Mouse (Mus musculus) hindbrain, embryonic 12.5 days (tissue): ENCODE measurements around the gene C130032M10Rik. TPM values are rescaled to one million over a fixed set of nuclear protein-coding genes. Genes with fewer than 3 reads are reported as not detected.
A peak's percentile ranks its signal among the peaks of the same experiment; 100 is the strongest.

Experiments
- ATAC-seq: fragments of 200-750 bp; cut with Nextera tagmentation; 2 replicates; pipeline ENCODE4 v1.8.0; 2017; ENCODE audit warnings: moderate TSS enrichment; ENCODE audit not compliant: low FRiP score
- H3K27ac ChIP-seq: fragments of 300-500 bp; sonication (generic); 2 replicates; pipeline ENCODE4 v1.5.1; 2016; ENCODE audit warnings: mild to moderate bottlenecking
- H3K27me3 ChIP-seq: fragments of 300-500 bp; sonication (generic); 2 replicates; pipeline ENCODE4 v1.6.1; 2016; ENCODE audit warnings: mild to moderate bottlenecking
- H3K36me3 ChIP-seq: fragments of 300-500 bp; sonication (generic); 2 replicates; pipeline ENCODE4 v1.6.1; 2016; ENCODE audit warnings: mild to moderate bottlenecking
- H3K4me1 ChIP-seq: fragments of 300-500 bp; sonication (generic); 2 replicates; pipeline ENCODE4 v1.6.1; 2016
- H3K4me2 ChIP-seq: fragments of 300-500 bp; sonication (generic); replicated peaks from 2 replicates; pipeline ENCODE4 v1.6.1; 2016; ENCODE audit warnings: mild to moderate bottlenecking
- H3K4me3 ChIP-seq: fragments of 300-500 bp; sonication (generic); 2 replicates; pipeline ENCODE4 v1.5.1; 2016; ENCODE audit warnings: mild to moderate bottlenecking
- H3K9ac ChIP-seq: fragments of 300-500 bp; sonication (generic); 2 replicates; pipeline ENCODE4 v1.6.1; 2016; ENCODE audit warnings: mild to moderate bottlenecking, moderate library complexity
- H3K9me3 ChIP-seq: fragments of 300-500 bp; sonication (generic); replicated peaks from 2 replicates; pipeline ENCODE4 v1.6.1; 2016; ENCODE audit warnings: mild to moderate bottlenecking
- WGBS: fragments of 180-500 bp; shearing (Covaris S2); methylation state at CpG from one replicate; pipeline ENCODE4 v1.1.7; 2016; 5-methylcytosine and 5-hydroxymethylcytosine counted together
- polyA plus RNA-seq: library from polyadenylated mRNA; unstranded; fragments of >200 nt; fragmentation: Nextera tagmentation; extraction: Ambion mirVana; gene quantifications from 2 replicates; pipeline ENCODE4 v1.2.1, GENCODE M21; 2016

Gene C130032M10Rik
- polyA plus RNA-seq, 1 experiment from 2014 or later = 0.31 TPM

DNA sequence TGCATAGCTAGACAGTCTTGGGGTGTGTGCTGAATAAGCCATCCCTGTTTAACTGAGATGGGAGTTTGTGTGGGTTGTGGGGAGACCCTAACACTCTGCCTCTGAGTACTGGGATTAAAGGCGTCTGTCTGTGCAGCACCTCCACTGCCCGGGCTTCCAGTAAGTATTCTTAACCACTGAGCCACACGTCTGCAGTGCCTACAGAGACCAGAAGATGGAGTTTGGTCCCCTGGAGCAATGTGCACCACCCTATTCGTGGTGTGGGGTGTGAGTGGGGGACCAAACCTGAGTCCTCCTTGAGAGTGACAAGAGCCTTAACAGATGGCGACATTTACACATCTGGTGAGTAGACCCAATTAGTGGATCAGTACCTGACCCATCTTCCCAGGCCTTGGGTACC lies 6.5 kb downstream of the C130032M10Rik start:
- no peak overlapping the region for H3K9ac ChIP-seq
- H3K4me3 ChIP-seq = no peak overlapping the region
- H3K27me3 ChIP-seq = no peaks in the 10 kb centered on the region
- H3K9me3 ChIP-seq = no peaks in the 10 kb centered on the region
- peaks cover 17% of the 10 kb centered on the region for H3K4me1 ChIP-seq
- WGBS = 63% methylated on average over 5 of the region's 5 CpGs
- H3K27ac ChIP-seq = no peak overlapping the region
- H3K4me2 ChIP-seq = no peak overlapping the region
- ATAC-seq = no peak
- no peaks in the 10 kb centered on the region for H3K36me3 ChIP-seq

DNA sequence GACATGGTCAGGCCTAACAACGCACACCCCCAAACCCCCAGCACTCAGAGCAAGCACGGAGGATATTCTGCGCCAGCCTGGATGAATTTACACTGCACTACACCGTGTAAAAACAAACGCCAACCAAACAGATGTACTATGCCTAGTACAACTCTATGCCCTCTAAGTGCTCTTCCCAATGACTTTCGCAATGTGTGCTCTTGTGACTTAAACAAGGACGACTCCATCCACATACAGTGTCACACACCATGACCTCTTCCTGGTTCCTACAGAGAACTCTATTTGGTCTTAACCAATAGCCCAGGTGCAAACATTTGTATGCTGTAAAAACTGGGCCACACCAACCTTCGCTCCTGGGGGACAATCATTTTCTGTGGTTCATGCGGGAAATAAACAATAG lies 7.0 kb downstream of the C130032M10Rik start:
- Histone ChIP-seq H3K27ac (no peak overlapping the region), H3K36me3 (no peaks in the 10 kb centered on the region), H3K9me3 (no peaks in the 10 kb centered on the region), H3K27me3 (no peaks in the 10 kb centered on the region), H3K4me3 (no peak overlapping the region), H3K4me2 (no peak overlapping the region), H3K9ac (no peak overlapping the region), H3K4me1 (peaks cover 20% of the 10 kb centered on the region)
- 90% methylated on average over 9 of the region's 9 CpGs for WGBS
- no peak for ATAC-seq

DNA sequence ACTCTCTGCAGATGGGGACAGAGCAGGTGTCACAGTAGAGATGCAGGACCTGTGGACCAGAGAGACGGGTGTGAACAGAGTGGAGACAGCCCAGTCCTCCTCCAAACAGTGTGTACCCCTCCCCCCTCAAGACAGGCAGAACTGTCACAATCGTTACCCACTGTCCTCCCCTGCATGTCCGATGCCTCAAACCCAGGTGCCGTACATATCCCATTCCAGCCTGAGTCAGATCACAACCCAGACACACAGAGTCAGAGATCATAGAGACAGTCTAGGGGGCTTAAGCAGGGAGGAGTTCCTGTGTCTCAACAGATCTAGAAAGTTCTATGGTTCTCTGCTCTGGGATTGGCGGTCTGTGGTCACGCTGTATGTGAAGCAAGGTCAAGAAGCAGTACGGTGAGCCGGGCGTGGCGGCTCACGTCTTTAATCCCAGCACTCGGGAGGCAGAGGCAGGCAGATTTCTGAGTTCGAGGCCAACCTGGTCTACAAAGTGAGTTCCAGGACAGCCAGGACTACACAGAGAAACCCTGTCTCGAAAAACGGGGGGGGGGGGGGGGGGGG lies 9.7 kb downstream of the C130032M10Rik start:
- Histone ChIP-seq H3K27ac (no peak overlapping the region), H3K4me1 (peaks cover 29% of the 10 kb centered on the region), H3K9me3 (no peaks in the 10 kb centered on the region), H3K9ac (no peak overlapping the region), H3K4me3 (no peak overlapping the region), H3K36me3 (no peaks in the 10 kb centered on the region), H3K27me3 (no peaks in the 10 kb centered on the region), H3K4me2 (no peak overlapping the region)
- 94% methylated on average over 13 of the region's 15 CpGs for WGBS
- ATAC-seq = no peak

DNA sequence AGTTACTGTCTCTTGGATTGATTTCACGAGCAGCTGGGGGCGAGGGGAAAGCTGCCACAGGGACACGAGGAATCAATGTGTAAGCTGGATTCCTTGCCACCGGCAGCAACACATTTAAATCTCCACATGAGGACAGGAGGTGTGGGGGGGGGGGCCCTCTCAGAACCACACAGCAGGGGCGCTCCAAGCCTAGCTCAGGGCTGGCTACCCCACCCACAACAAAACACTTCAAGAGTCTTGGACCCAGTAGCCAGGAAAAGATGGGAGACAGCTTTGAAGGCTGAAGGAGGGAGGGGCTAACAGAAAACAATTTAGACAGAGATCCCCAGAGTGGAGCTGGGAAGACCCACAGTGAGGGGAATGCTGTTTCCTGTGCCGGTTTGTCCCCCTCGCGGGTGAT lies 10.4 kb downstream of the C130032M10Rik start:
- Histone ChIP-seq H3K4me3 (no peak overlapping the region), H3K27me3 (no peaks in the 10 kb centered on the region), H3K9ac (no peak overlapping the region), H3K27ac (peak overlapping the region; percentile 1; the same call in 1 of the 2 replicates), H3K36me3 (no peaks in the 10 kb centered on the region), H3K9me3 (no peaks in the 10 kb centered on the region), H3K4me1 (peaks cover 33% of the 10 kb centered on the region), H3K4me2 (peak overlapping the region; percentile 23)
- ATAC-seq = 0 out of 2 replicates have a peak, but pooled peaks have one; percentile 18
- WGBS = 3% methylated on average over 8 of the region's 8 CpGs

DNA sequence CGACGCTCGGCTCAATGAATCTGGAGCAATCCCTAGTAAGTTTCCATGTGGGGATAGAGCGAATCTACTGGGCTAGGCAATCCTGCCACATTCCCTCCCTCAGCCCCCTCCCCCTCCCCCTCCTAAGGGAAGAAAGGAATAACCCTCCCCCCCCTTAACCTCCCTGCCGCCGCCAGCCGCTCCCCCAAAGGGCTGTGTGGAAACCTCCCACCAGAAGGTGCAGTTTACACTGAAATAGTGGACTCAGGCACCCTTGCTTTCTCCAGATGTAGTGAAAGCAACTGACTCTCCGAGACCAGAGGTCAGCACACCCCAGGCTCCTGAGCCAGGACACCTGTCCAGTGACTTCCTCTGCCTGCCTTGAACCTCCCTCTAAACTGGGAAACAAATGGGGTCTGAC lies 11.1 kb downstream of the C130032M10Rik start:
- no peak overlapping the region; the same call in 1 of the 2 replicates for H3K4me3 ChIP-seq
- H3K9me3 ChIP-seq = no peaks in the 10 kb centered on the region
- H3K36me3 ChIP-seq = no peaks in the 10 kb centered on the region
- peak overlapping the region; percentile 35 for H3K4me2 ChIP-seq
- ATAC-seq = 0 out of 2 replicates have a peak, but pooled peaks have one; percentile 17
- WGBS = 1% methylated on average over 8 of the region's 8 CpGs
- 0 out of 2 replicates have a peak overlapping the region, but pooled peaks have one; percentile 39 for H3K9ac ChIP-seq
- no peak overlapping the region for H3K27ac ChIP-seq
- H3K27me3 ChIP-seq = no peaks in the 10 kb centered on the region
- H3K4me1 ChIP-seq = peaks cover 40% of the 10 kb centered on the region

GRCm38 (mm10) chr9:114527085-114527484 lies 11.6 kb downstream of the C130032M10Rik start:
- Histone ChIP-seq H3K27me3 (no peaks in the 10 kb centered on the region), H3K27ac (no peak overlapping the region), H3K4me3 (no peak overlapping the region; the same call in 1 of the 2 replicates), H3K36me3 (no peaks in the 10 kb centered on the region), H3K4me2 (peak overlapping the region; percentile 35), H3K4me1 (peaks cover 44% of the 10 kb centered on the region), H3K9me3 (no peaks in the 10 kb centered on the region), H3K9ac (0 out of 2 replicates have a peak overlapping the region, but pooled peaks have one; percentile 39)
- ATAC-seq = peak; percentile 27
- 2% methylated on average over 16 of the region's 16 CpGs for WGBS

DNA sequence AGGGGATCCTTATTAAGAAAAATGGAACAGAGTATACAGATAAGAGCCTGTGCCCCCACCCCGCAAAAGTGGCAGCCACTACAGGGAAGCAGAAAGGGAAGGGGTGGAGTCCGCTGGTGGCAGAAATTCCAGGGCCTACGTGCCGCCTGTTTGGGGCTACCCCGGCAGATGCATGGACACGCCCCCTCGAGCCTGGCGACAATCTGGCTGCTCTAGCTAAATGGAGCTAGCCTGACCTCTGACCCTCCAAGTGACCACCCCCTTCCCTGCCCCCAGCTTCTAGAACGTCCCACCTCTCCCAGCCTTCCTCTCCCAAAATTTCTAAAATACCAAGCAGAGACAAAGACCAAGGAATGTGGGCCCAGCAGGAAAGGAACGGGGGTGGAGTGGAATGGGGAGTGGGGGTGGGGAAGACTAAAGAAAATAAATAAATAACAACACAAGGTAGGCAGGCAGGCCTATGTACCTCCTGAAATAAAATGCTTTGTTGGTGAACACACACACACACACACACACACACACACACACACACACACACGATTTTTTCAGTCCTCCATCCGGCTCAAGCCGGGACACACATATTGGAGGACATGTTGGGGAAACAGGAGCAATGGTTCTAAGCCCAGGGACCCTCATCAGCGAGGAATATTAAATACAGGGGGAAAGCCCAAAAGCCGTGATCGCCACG lies 12.6 kb downstream of the C130032M10Rik start:
- Histone ChIP-seq H3K9ac (no peak overlapping the region), H3K27me3 (no peaks in the 10 kb centered on the region), H3K36me3 (no peaks in the 10 kb centered on the region), H3K9me3 (no peaks in the 10 kb centered on the region), H3K4me2 (peak overlapping the region; percentile 5; the same call in 1 of the 2 replicates), H3K4me1 (peaks cover 44% of the 10 kb centered on the region), H3K27ac (no peak overlapping the region), H3K4me3 (no peak overlapping the region)
- 8% methylated on average over 17 of the region's 17 CpGs for WGBS
- peak; percentile 62; the same call in 1 of the 2 replicates for ATAC-seq

GRCm38 (mm10) chr9:114528680-114529048 lies 13.2 kb downstream of the C130032M10Rik start:
- Histone ChIP-seq H3K4me2 (no peak overlapping the region), H3K4me3 (no peak overlapping the region), H3K4me1 (peaks cover 44% of the 10 kb centered on the region), H3K27ac (no peak overlapping the region), H3K27me3 (no peaks in the 10 kb centered on the region), H3K9ac (no peak overlapping the region), H3K36me3 (no peaks in the 10 kb centered on the region), H3K9me3 (no peaks in the 10 kb centered on the region)
- whole genome bisulfite sequencing = 41% methylated on average over 9 of the region's 9 CpGs
- ATAC-seq = no peak

DNA sequence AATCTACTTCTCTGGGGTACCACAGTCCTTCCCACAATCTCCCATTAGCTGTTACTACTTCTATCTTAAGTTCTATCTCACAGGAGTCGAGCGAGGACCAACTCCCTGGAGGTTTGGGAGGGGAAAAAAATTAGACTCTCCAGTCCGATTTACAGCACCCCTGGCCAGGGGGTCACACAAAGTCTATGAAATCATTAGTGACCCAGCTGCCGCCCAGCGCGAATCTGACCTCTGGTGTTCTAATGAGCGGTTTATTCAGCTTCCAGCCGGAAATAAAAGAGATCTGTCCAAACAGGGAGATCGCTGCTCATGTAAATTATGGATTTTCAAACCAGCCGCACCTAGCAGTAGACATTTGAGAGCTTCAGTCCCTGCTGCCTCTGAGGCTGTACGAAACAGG lies 15.8 kb downstream of the C130032M10Rik start:
- WGBS = 17% methylated on average over 11 of the region's 11 CpGs
- H3K27ac ChIP-seq = no peak overlapping the region
- H3K27me3 ChIP-seq = no peaks in the 10 kb centered on the region
- no peak overlapping the region for H3K9ac ChIP-seq
- no peak for ATAC-seq
- no peaks in the 10 kb centered on the region for H3K9me3 ChIP-seq
- no peak overlapping the region for H3K4me3 ChIP-seq
- H3K36me3 ChIP-seq = no peaks in the 10 kb centered on the region
- H3K4me1 ChIP-seq = peaks cover 36% of the 10 kb centered on the region
- peak overlapping the region; percentile 1; the same call in 1 of the 2 replicates for H3K4me2 ChIP-seq

DNA sequence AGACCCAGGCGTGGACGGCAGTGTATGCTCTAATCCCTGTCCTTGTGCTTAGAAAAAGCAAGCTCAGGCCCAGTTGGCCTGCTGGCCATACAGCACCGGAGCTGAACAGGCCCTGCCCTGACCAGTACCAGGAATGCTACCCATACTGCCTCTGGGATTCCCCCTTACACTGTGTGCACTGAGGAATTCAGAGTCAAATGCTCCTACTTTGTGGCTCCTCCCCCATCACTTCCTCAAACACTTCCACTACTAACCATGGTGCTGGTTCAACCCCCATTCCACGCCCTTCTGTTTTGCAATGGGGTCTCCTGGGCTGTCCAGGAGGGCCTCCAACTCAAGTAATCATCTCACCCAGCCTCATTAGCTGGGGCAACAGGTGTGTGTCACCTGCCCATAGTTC lies 18.4 kb downstream of the C130032M10Rik start:
- no peak overlapping the region for H3K4me3 ChIP-seq
- H3K27ac ChIP-seq = no peak overlapping the region
- H3K36me3 ChIP-seq = no peaks in the 10 kb centered on the region
- H3K4me2 ChIP-seq = no peak overlapping the region
- 85% methylated on average over 4 of the region's 4 CpGs for WGBS
- ATAC-seq = no peak
- no peaks in the 10 kb centered on the region for H3K9me3 ChIP-seq
- no peaks in the 10 kb centered on the region for H3K27me3 ChIP-seq
- no peak overlapping the region for H3K9ac ChIP-seq
- peaks cover 28% of the 10 kb centered on the region for H3K4me1 ChIP-seq

- Histone ChIP-seq H3K27ac (no peak overlapping the region), H3K4me3 (no peak overlapping the region), H3K9me3 (no peaks in the 10 kb centered on the region), H3K4me1 (peaks cover 33% of the 10 kb centered on the region), H3K36me3 (no peaks in the 10 kb centered on the region), H3K27me3 (no peaks in the 10 kb centered on the region), H3K4me2 (no peak overlapping the region), H3K9ac (no peak overlapping the region)
- ATAC-seq = no peak
- WGBS = 71% methylated on average over 9 of the region's 9 CpGs
Measured at GRCm38 (mm10) chr9:114534747-114535517, 19.4 kb downstream of the C130032M10Rik start.

GRCm38 (mm10) chr9:114536628-114537027 lies 21.1 kb downstream of the C130032M10Rik start:
- no peak overlapping the region for H3K27ac ChIP-seq
- peak; percentile 29; the same call in 1 of the 2 replicates for ATAC-seq
- no peak overlapping the region for H3K9ac ChIP-seq

More at GRCm38 (mm10) chr9:114536628-114537027, 21.1 kb downstream of the C130032M10Rik start:
- no peaks in the 10 kb centered on the region for H3K9me3 ChIP-seq
- peaks cover 27% of the 10 kb centered on the region for H3K4me1 ChIP-seq
- H3K4me3 ChIP-seq = no peak overlapping the region
- WGBS = 27% methylated on average over 2 of the region's 2 CpGs
- no peaks in the 10 kb centered on the region for H3K36me3 ChIP-seq
- no peak overlapping the region for H3K4me2 ChIP-seq
- no peaks in the 10 kb centered on the region for H3K27me3 ChIP-seq
